ENCODE assay signal across 8 mouse cellular contexts in genomic region chr5:122129068-122129655, GRCm38 (mm10). TPM values are rescaled to one million over a fixed set of nuclear protein-coding genes. Genes with fewer than 3 reads are reported as not detected.
DNase-seq lines count a peak whose midpoint lies in the region; ATAC-seq and TF ChIP-seq lines count a peak whose summit lies in the region.

No protein-coding gene starts in this region.

- peak overlapping the region; percentile 25; the same call in 1 of the 2 replicates for H3K4me2 ChIP-seq in midbrain, embryonic 15.5 days

- no peaks in the 10 kb centered on the region for H3K9me3 ChIP-seq in midbrain, embryonic 15.5 days

- H3K27ac ChIP-seq in cerebellum, adult 2 months (ENCODE audit: insufficient read depth, low read length): peak overlapping the region; percentile 93
- no peak overlapping the region for H3K27ac ChIP-seq in left cerebral cortex, adult 2 months
- H3K27ac ChIP-seq in midbrain, embryonic 15.5 days: no peak overlapping the region

- DNase-seq in heart, adult 11 months: peak; percentile 92
- no peak for DNase-seq in heart, postnatal 25 days (ENCODE audit: low spot score)
- DNase-seq in cerebellum, adult 2 months: peak; percentile 74 to 85
- peak; percentile 41 to 59 for DNase-seq in frontal cortex, postnatal 10 days (ENCODE audit: low spot score in 2 of 2)
- peak; percentile 82 for DNase-seq in hindlimb bud, embryonic 11.5 days (ENCODE audit: extremely low spot score, low read depth, low spot score)
- DNase-seq in left cerebral cortex, adult 2 months (ENCODE audit: extremely low spot score in 1 of 2, low spot score in 2 of 2): peak; percentile 56 to 57
- DNase-seq in telencephalon, adult 2 months (ENCODE audit: low read depth, low spot score): peak; percentile 70

- 0 out of 2 replicates have a peak, but pooled peaks have one; percentile 27 for ATAC-seq in midbrain, embryonic 15.5 days (replicated peaks)

- H3K4me3 ChIP-seq in cerebellum, adult 2 months (replicated peaks; ENCODE audit: insufficient read depth, low read depth, low read length): peak overlapping the region; percentile 23
- no peak overlapping the region for H3K4me3 ChIP-seq in left cerebral cortex, adult 2 months
- H3K4me3 ChIP-seq in midbrain, embryonic 15.5 days: no peak overlapping the region

- no peak overlapping the region for H3K9ac ChIP-seq in midbrain, embryonic 15.5 days

- no peaks in the 10 kb centered on the region for H3K27me3 ChIP-seq in cerebellum, adult 2 months (ENCODE audit: control insufficient read depth, insufficient read depth, low read length)
- H3K27me3 ChIP-seq in midbrain, embryonic 15.5 days (replicated peaks): 0 out of 2 replicates have a peak, but pooled peaks cover 9% of the 10 kb centered on the region

- no peaks in the 10 kb centered on the region for H3K36me3 ChIP-seq in midbrain, embryonic 15.5 days (replicated peaks)

- peak; percentile 14; the same call in 1 of the 2 replicates for TF ChIP-seq POLR2A in cerebellum, adult 2 months (IDR thresholded peaks at IDR 0.05; ENCODE audit: borderline replicate concordance, insufficient read depth, low read length)

- peaks cover 23% of the 10 kb centered on the region for H3K4me1 ChIP-seq in cerebellum, adult 2 months (ENCODE audit: control insufficient read depth, insufficient read depth, low read length)
- H3K4me1 ChIP-seq in midbrain, embryonic 15.5 days: peaks cover 12% of the 10 kb centered on the region

- intact Hi-C loops in heart, postnatal 25 days (cut with DNase I): no loop called here
- intact Hi-C loops in left cerebral cortex, adult 2 months (cut with DNase I): loop anchor here (1.0 to 5.0 kb wide), 2 partner anchors 47 to 218 kb away; no protein-coding TSS in a partner anchor

- WGBS in cerebellum, adult 2 months: 23% methylated on average over 16 of the region's 16 CpGs
- WGBS in midbrain, embryonic 15.5 days: 32% methylated on average over 16 of the region's 16 CpGs

- 0 out of 2 replicates have a peak, but pooled peaks have one; percentile 14 for TF ChIP-seq CTCF in cerebellum, adult 2 months (IDR thresholded peaks at IDR 0.05; ENCODE audit: borderline replicate concordance, insufficient read depth, low read depth, low read length)
- peak; percentile 84 for TF ChIP-seq CTCF in left cerebral cortex, adult 2 months (IDR thresholded peaks at IDR 0.05)

RNA-seq across cellular contexts. Expression of gene Ccdc63, which starts 11.5 kb away (rescaled TPM):
- not detected for total RNA-seq in heart, postnatal 25 days (2021)
- polyA plus RNA-seq in cerebellum, adult 2 months (2012; rRNA removed): 9.3 and 11.9 TPM in 2 replicates
- total RNA-seq in left cerebral cortex, adult 2 months (2021): 1 to 10 TPM in 1 of 2 experiments, under 1 TPM in 1; 0.66 to 1.1 TPM
- polyA plus RNA-seq in midbrain, embryonic 15.5 days (2015; fragmentation: Nextera tagmentation; extraction: Ambion mirVana): 0.29 TPM in 1 of 2 replicates, not detected in the other

RNA-seq across cellular contexts. Expression of gene Myl2, which starts 28.4 kb away (rescaled TPM):
- total RNA-seq in heart, postnatal 25 days (2021): over 10,000 TPM; 18,094 to 20,102 TPM
- polyA plus RNA-seq in cerebellum, adult 2 months (2012; rRNA removed): 0.92 and 1.6 TPM in 2 replicates
- total RNA-seq in left cerebral cortex, adult 2 months (2021): 1 to 10 TPM in 1 of 2 experiments, under 1 TPM in 1; 0.86 to 1.4 TPM
- polyA plus RNA-seq in midbrain, embryonic 15.5 days (2015; fragmentation: Nextera tagmentation; extraction: Ambion mirVana): 0.71 and 6.6 TPM in 2 replicates

RNA-seq across cellular contexts. Expression of gene Ppp1cc, which starts 28.9 kb away (rescaled TPM):
- total RNA-seq in heart, postnatal 25 days (2021): 100 to 1,000 TPM; 113 to 128 TPM
- polyA plus RNA-seq in cerebellum, adult 2 months (2012; rRNA removed): 410 and 458 TPM in 2 replicates
- 100 to 1,000 TPM; 176 to 195 TPM for total RNA-seq in left cerebral cortex, adult 2 months (2021)
- polyA plus RNA-seq in midbrain, embryonic 15.5 days (2015; fragmentation: Nextera tagmentation; extraction: Ambion mirVana): 216 and 237 TPM in 2 replicates

Comparison
In these comparisons a context has a peak if more than half of its experiments do, and no peak if none do; other contexts are left out.
1. RNA of gene Myl2, which starts 28.4 kb away (total RNA-seq): 18,094 to 20,102 TPM in heart, postnatal 25 days; 0.86 to 1.4 TPM in left cerebral cortex, adult 2 months; every median in the first group is over 1,000 times any median in the second.